Mouse (Mus musculus) heart, embryonic 11.5 days (tissue): Measurements from ENCODE around the gene Sfxn1. TPM values are rescaled to one million over a fixed set of nuclear protein-coding genes. Genes with fewer than 3 reads are reported as not detected.

Experiments
- ATAC-seq: fragments of 200-750 bp; cut with Nextera tagmentation; replicated peaks from 2 replicates; pipeline ENCODE4 v1.8.0; 2017; ENCODE audit warnings: moderate library complexity; ENCODE audit not compliant: insufficient number of reproducible peaks, low FRiP score, low TSS enrichment
- H3K27ac ChIP-seq: fragments of 300-500 bp; sonication (generic); 2 replicates; pipeline ENCODE4 v1.5.1; 2014; ENCODE audit warnings: mild to moderate bottlenecking, low read depth, low read length
- H3K27me3 ChIP-seq: fragments of 300-500 bp; sonication (generic); 2 replicates; pipeline ENCODE4 v1.6.1; 2014; ENCODE audit warnings: mild to moderate bottlenecking, low read length, mixed read lengths; ENCODE audit not compliant: control insufficient read depth, insufficient read depth
- H3K36me3 ChIP-seq: fragments of 300-500 bp; sonication (generic); 2 replicates; pipeline ENCODE4 v1.6.1; 2014; ENCODE audit warnings: mild to moderate bottlenecking, low read length, moderate library complexity, mixed read lengths; ENCODE audit not compliant: control insufficient read depth, insufficient read depth
- H3K4me1 ChIP-seq: fragments of 300-500 bp; sonication (generic); 2 replicates; pipeline ENCODE4 v1.6.1; 2014; ENCODE audit warnings: low read length; ENCODE audit not compliant: control insufficient read depth, insufficient read depth
- H3K4me2 ChIP-seq: fragments of 300-500 bp; sonication (generic); 2 replicates; pipeline ENCODE4 v1.6.1; 2014; ENCODE audit warnings: mild to moderate bottlenecking, moderate library complexity
- H3K4me3 ChIP-seq: fragments of 300-500 bp; sonication (generic); 2 replicates; pipeline ENCODE4 v1.5.1; 2014; ENCODE audit warnings: low read depth, low read length
- H3K9ac ChIP-seq: fragments of 300-500 bp; sonication (generic); 2 replicates; pipeline ENCODE4 v1.6.1; 2014; ENCODE audit warnings: mild to moderate bottlenecking, low read depth, low read length, moderate library complexity
- H3K9me3 ChIP-seq: fragments of 300-500 bp; sonication (generic); replicated peaks from 2 replicates; pipeline ENCODE4 v1.6.1; 2016; ENCODE audit warnings: low read length; ENCODE audit not compliant: control insufficient read depth
- WGBS: fragments of 180-500 bp; shearing (Covaris S2); extraction: QIAGEN DNeasy Blood & Tissue Kit; methylation state at CpG from one replicate; pipeline ENCODE4 v1.1.7; 2014; ENCODE audit not compliant: insufficient replicate concordance; 5-methylcytosine and 5-hydroxymethylcytosine counted together
- polyA plus RNA-seq: library from polyadenylated mRNA; unstranded; fragments of >200 nt; fragmentation: Nextera tagmentation; extraction: Ambion mirVana; gene quantifications from 2 replicates; pipeline ENCODE4 v1.2.1, GENCODE M21; 2014

Gene Sfxn1
- polyA plus RNA-seq, 1 experiment from 2014 or later, result 38.4 TPM

GRCm38 (mm10) chr13:54080785-54081184, 9.1 kb downstream of the Sfxn1 start:
- no peak overlapping the region for H3K9ac ChIP-seq
- H3K4me3 ChIP-seq, result no peak overlapping the region
- H3K27me3 ChIP-seq, result no peaks in the 10 kb centered on the region
- ATAC-seq, result no peak
- H3K4me1 ChIP-seq, result peaks cover 25% of the 10 kb centered on the region
- no peak overlapping the region for H3K4me2 ChIP-seq
- H3K36me3 ChIP-seq, result no peaks in the 10 kb centered on the region
- H3K27ac ChIP-seq, result no peak overlapping the region
- 90% methylated on average over 1 of the region's 1 CpGs for WGBS
- H3K9me3 ChIP-seq, result no peaks in the 10 kb centered on the region

GRCm38 (mm10) chr13:54082946-54083345, 11.3 kb downstream of the Sfxn1 start:
- 33% methylated on average over 5 of the region's 5 CpGs for WGBS
- no peak for ATAC-seq
- peaks cover 6% of the 10 kb centered on the region; the same call in 1 of the 2 replicates for H3K36me3 ChIP-seq
- peaks cover 18% of the 10 kb centered on the region for H3K4me1 ChIP-seq
- H3K4me2 ChIP-seq, result no peak overlapping the region
- no peak overlapping the region for H3K9ac ChIP-seq
- no peaks in the 10 kb centered on the region for H3K27me3 ChIP-seq
- H3K27ac ChIP-seq, result no peak overlapping the region
- H3K9me3 ChIP-seq, result no peaks in the 10 kb centered on the region
- H3K4me3 ChIP-seq, result no peak overlapping the region

- Histone ChIP-seq H3K36me3 (peaks cover 6% of the 10 kb centered on the region; the same call in 1 of the 2 replicates), H3K27ac (no peak overlapping the region), H3K9ac (no peak overlapping the region), H3K4me1 (peaks cover 14% of the 10 kb centered on the region), H3K4me3 (no peak overlapping the region), H3K9me3 (no peaks in the 10 kb centered on the region), H3K27me3 (no peaks in the 10 kb centered on the region), H3K4me2 (no peak overlapping the region)
- no peak for ATAC-seq
- 73% methylated on average over 4 of the region's 4 CpGs for WGBS
These were observed 12.5 kb downstream of the Sfxn1 start for GRCm38 (mm10) chr13:54084178-54084577.

GRCm38 (mm10) chr13:54084826-54085225, 13.2 kb downstream of the Sfxn1 start:
- Histone ChIP-seq H3K36me3 (peaks cover 10% of the 10 kb centered on the region), H3K27ac (no peak overlapping the region), H3K9ac (no peak overlapping the region), H3K4me1 (peaks cover 14% of the 10 kb centered on the region), H3K27me3 (no peaks in the 10 kb centered on the region), H3K4me2 (no peak overlapping the region), H3K9me3 (no peaks in the 10 kb centered on the region), H3K4me3 (no peak overlapping the region)
- ATAC-seq, result no peak
- 86% methylated on average over 5 of the region's 5 CpGs for WGBS

GRCm38 (mm10) chr13:54085266-54085665, 13.6 kb downstream of the Sfxn1 start:
- Histone ChIP-seq H3K27ac (no peak overlapping the region), H3K9me3 (no peaks in the 10 kb centered on the region), H3K4me3 (no peak overlapping the region), H3K36me3 (peaks cover 12% of the 10 kb centered on the region), H3K4me1 (peaks cover 14% of the 10 kb centered on the region), H3K4me2 (no peak overlapping the region), H3K9ac (no peak overlapping the region), H3K27me3 (no peaks in the 10 kb centered on the region)
- ATAC-seq, result no peak
- 91% methylated on average over 18 of the region's 18 CpGs for WGBS

- no peak for ATAC-seq
- no peak overlapping the region for H3K4me3 ChIP-seq
- no peak overlapping the region for H3K9ac ChIP-seq
- H3K4me1 ChIP-seq, result no peaks in the 10 kb centered on the region
- H3K27ac ChIP-seq, result no peak overlapping the region
- 67% methylated on average over 6 of the region's 6 CpGs for WGBS
- no peaks in the 10 kb centered on the region for H3K9me3 ChIP-seq
- peaks cover 28% of the 10 kb centered on the region for H3K36me3 ChIP-seq
- no peak overlapping the region for H3K4me2 ChIP-seq
- no peaks in the 10 kb centered on the region for H3K27me3 ChIP-seq
These were observed 20.1 kb downstream of the Sfxn1 start for GRCm38 (mm10) chr13:54091719-54092118.

GRCm38 (mm10) chr13:54094349-54094748, 22.7 kb downstream of the Sfxn1 start:
- Histone ChIP-seq H3K9me3 (no peaks in the 10 kb centered on the region), H3K4me2 (no peak overlapping the region), H3K9ac (no peak overlapping the region), H3K4me1 (no peaks in the 10 kb centered on the region), H3K27ac (no peak overlapping the region), H3K27me3 (no peaks in the 10 kb centered on the region), H3K4me3 (no peak overlapping the region), H3K36me3 (peaks cover 28% of the 10 kb centered on the region)
- WGBS, result 94% methylated on average over 4 of the region's 4 CpGs
- ATAC-seq, result no peak

- H3K27me3 ChIP-seq, result no peaks in the 10 kb centered on the region
- no peak overlapping the region for H3K4me2 ChIP-seq
- H3K4me1 ChIP-seq, result no peaks in the 10 kb centered on the region
- no peak overlapping the region for H3K4me3 ChIP-seq
- no peak for ATAC-seq
- H3K36me3 ChIP-seq, result peaks cover 22% of the 10 kb centered on the region
- WGBS, result 65% methylated on average over 6 of the region's 6 CpGs
- no peak overlapping the region for H3K9ac ChIP-seq
- H3K27ac ChIP-seq, result no peak overlapping the region
- no peaks in the 10 kb centered on the region for H3K9me3 ChIP-seq
These were observed 23.3 kb downstream of the Sfxn1 start for GRCm38 (mm10) chr13:54094963-54095362.

GRCm38 (mm10) chr13:54095721-54096120, 24.1 kb downstream of the Sfxn1 start:
- H3K4me2 ChIP-seq, result no peak overlapping the region
- no peak overlapping the region for H3K27ac ChIP-seq
- peaks cover 20% of the 10 kb centered on the region for H3K36me3 ChIP-seq
- H3K4me3 ChIP-seq, result no peak overlapping the region
- no peaks in the 10 kb centered on the region for H3K9me3 ChIP-seq
- H3K4me1 ChIP-seq, result no peaks in the 10 kb centered on the region
- no peaks in the 10 kb centered on the region for H3K27me3 ChIP-seq
- WGBS, result 62% methylated on average over 8 of the region's 8 CpGs
- ATAC-seq, result no peak
- H3K9ac ChIP-seq, result no peak overlapping the region
